26 mouse cellular contexts compared by ENCODE assay signal in genomic region chr16:25251080-25251479, GRCm38 (mm10). TPM values are rescaled to one million over a fixed set of nuclear protein-coding genes. Genes with fewer than 3 reads are reported as not detected.
"Had no signal": no experiment of that assay in that cellular context is flagged by ENCODE, and none has a peak within 500 bp of the region (broad histone marks: within the 10 kb centered on the region; RNA-seq: fewer than 3 reads in every experiment).

No protein-coding gene starts in this region.

- H3K27me3 ChIP-seq: liver, embryonic 13.5 days; midbrain, embryonic 12.5 days; midbrain, embryonic 15.5 days had no signal

- H3K4me1 ChIP-seq: liver, embryonic 13.5 days; midbrain, embryonic 12.5 days; midbrain, embryonic 15.5 days had no signal

- ATAC-seq: intestine, postnatal 0 days; midbrain, embryonic 15.5 days had no signal

- H3K9me3 ChIP-seq: liver, embryonic 13.5 days; midbrain, embryonic 12.5 days; midbrain, embryonic 15.5 days had no signal

- H3K4me3 ChIP-seq: left cerebral cortex, adult 2 months; liver, embryonic 13.5 days; midbrain, embryonic 12.5 days; midbrain, embryonic 15.5 days had no signal

- H3K4me2 ChIP-seq: liver, embryonic 13.5 days; midbrain, embryonic 12.5 days; midbrain, embryonic 15.5 days had no signal

- H3K36me3 ChIP-seq: liver, embryonic 13.5 days; midbrain, embryonic 12.5 days; midbrain, embryonic 15.5 days had no signal

- H3K27ac ChIP-seq: left cerebral cortex, adult 2 months; liver, embryonic 13.5 days; midbrain, embryonic 12.5 days; midbrain, embryonic 15.5 days; stomach, postnatal 0 days had no signal

- DNase-seq: kidney, adult 2 months; kidney, postnatal 36 days; layer of hippocampus, postnatal 36 days; liver, embryonic 13.5 days; lung, adult 2 months; lung, postnatal 4 days; thymus, adult 2 months; thymus, postnatal 14 days; thymus, postnatal 4 days had no signal

- H3K9ac ChIP-seq: liver, embryonic 13.5 days; midbrain, embryonic 12.5 days; midbrain, embryonic 15.5 days had no signal

RNA-seq across cellular contexts. Expression of gene Tprg, which starts 35.5 kb away (rescaled TPM):
- total RNA-seq: layer of hippocampus, adult 8-10 months; layer of hippocampus, postnatal 10 days; layer of hippocampus, postnatal 36 days; left cerebral cortex, adult 2 months; left cerebral cortex, postnatal 10 days; left cerebral cortex, postnatal 36 days; liver, adult 2 months; megakaryocyte progenitor cell, adult 5-6 weeks; megakaryocyte-erythroid progenitor cell, adult 5-6 weeks; monocyte, adult 5-6 weeks had no signal
- polyA plus RNA-seq: intestine, postnatal 0 days; kidney, embryonic 14.5 days; liver, adult 2 months; liver, embryonic 13.5 days; liver, embryonic 16.5 days; midbrain, embryonic 12.5 days; neural tube, embryonic 11.5 days; neural tube, embryonic 14.5 days had no signal
